15 mouse cellular contexts compared by ENCODE assay signal in genomic region chr1:153830746-153831145, GRCm38 (mm10). TPM values are rescaled to one million over a fixed set of nuclear protein-coding genes. Genes with fewer than 3 reads are reported as not detected.
"Had no signal": no experiment of that assay in that cellular context is flagged by ENCODE, and none has a peak within 500 bp of the region (broad histone marks: within the 10 kb centered on the region; RNA-seq: fewer than 3 reads in every experiment).

No protein-coding gene starts in this region.

- DNase-seq: kidney, adult 2 months; kidney, postnatal 25 days; layer of hippocampus, adult 9-11 months; layer of hippocampus, postnatal 36 days; liver, embryonic 13.5 days; lung, embryonic 14.5 days; lung, postnatal 36 days; midbrain, embryonic 14.5 days; right cerebral cortex, adult 18-20 months; right cerebral cortex, postnatal 14 days; right cerebral cortex, postnatal 4 days; thymus, postnatal 25 days had no signal

RNA-seq across cellular contexts. Expression of gene Teddm1b, which starts 43.4 kb away (rescaled TPM):
- total RNA-seq: layer of hippocampus, adult 2 months; left cerebral cortex, postnatal 10 days; left cerebral cortex, postnatal 36 days had no signal
